In genomic region chr5:35901226-35901809, GRCm38 (mm10) we compare ENCODE assay signal across 8 mouse cellular contexts. TPM values are rescaled to one million over a fixed set of nuclear protein-coding genes. Genes with fewer than 3 reads are reported as not detected.
DNase-seq lines count a peak whose midpoint lies in the region; ATAC-seq lines count a peak whose summit lies in the region.

No protein-coding gene starts in this region.

- no peak overlapping the region for H3K9ac ChIP-seq in kidney, embryonic 16.5 days (replicated peaks; ENCODE audit: low read length)
- no peak overlapping the region for H3K9ac ChIP-seq in embryonic facial prominence, embryonic 13.5 days
- no peak overlapping the region for H3K9ac ChIP-seq in neural tube, embryonic 12.5 days

- H3K27ac ChIP-seq in kidney, embryonic 16.5 days (ENCODE audit: low read length): peak overlapping the region; percentile 93
- no peak overlapping the region for H3K27ac ChIP-seq in embryonic facial prominence, embryonic 13.5 days
- H3K27ac ChIP-seq in limb, embryonic 10.5 days: peak overlapping the region; percentile 42; the same call in 1 of the 2 replicates
- H3K27ac ChIP-seq in neural tube, embryonic 12.5 days: 0 out of 2 replicates have a peak overlapping the region, but pooled peaks have one; percentile 4

- no peaks in the 10 kb centered on the region for H3K27me3 ChIP-seq in kidney, embryonic 16.5 days (ENCODE audit: insufficient read depth, low read length)
- H3K27me3 ChIP-seq in embryonic facial prominence, embryonic 13.5 days: no peaks in the 10 kb centered on the region
- H3K27me3 ChIP-seq in limb, embryonic 10.5 days (ENCODE audit: low read depth, poor library complexity, severe bottlenecking): no peaks in the 10 kb centered on the region
- no peaks in the 10 kb centered on the region for H3K27me3 ChIP-seq in neural tube, embryonic 12.5 days (replicated peaks)

- no peaks in the 10 kb centered on the region for H3K36me3 ChIP-seq in kidney, embryonic 16.5 days (ENCODE audit: insufficient read depth, low read length)
- H3K36me3 ChIP-seq in embryonic facial prominence, embryonic 13.5 days: 0 out of 2 replicates have a peak, but pooled peaks cover 5% of the 10 kb centered on the region
- H3K36me3 ChIP-seq in limb, embryonic 10.5 days: peaks cover 4% of the 10 kb centered on the region; the same call in 1 of the 2 replicates
- H3K36me3 ChIP-seq in neural tube, embryonic 12.5 days: no peaks in the 10 kb centered on the region

- WGBS in kidney, embryonic 16.5 days: 35% methylated on average over 12 of the region's 12 CpGs
- 42% methylated on average over 12 of the region's 12 CpGs for WGBS in embryonic facial prominence, embryonic 13.5 days
- 46% methylated on average over 12 of the region's 12 CpGs for WGBS in limb, embryonic 10.5 days
- 44% methylated on average over 12 of the region's 12 CpGs for WGBS in neural tube, embryonic 12.5 days

- peaks cover 74% of the 10 kb centered on the region for H3K4me1 ChIP-seq in kidney, embryonic 16.5 days (ENCODE audit: insufficient read depth, low read length)
- peaks cover 40% of the 10 kb centered on the region for H3K4me1 ChIP-seq in embryonic facial prominence, embryonic 13.5 days
- H3K4me1 ChIP-seq in limb, embryonic 10.5 days: peaks cover 41% of the 10 kb centered on the region
- H3K4me1 ChIP-seq in neural tube, embryonic 12.5 days: peaks cover 79% of the 10 kb centered on the region

- ATAC-seq in kidney, embryonic 16.5 days (ENCODE audit: low FRiP score, low TSS enrichment): peak; percentile 25
- ATAC-seq in embryonic facial prominence, embryonic 13.5 days (ENCODE audit: insufficient number of reproducible peaks, insufficient read depth, low FRiP score, low TSS enrichment, low read depth): no peak
- no peak for ATAC-seq in neural tube, embryonic 12.5 days (ENCODE audit: low FRiP score, low read depth)

- H3K4me2 ChIP-seq in kidney, embryonic 16.5 days (replicated peaks; ENCODE audit: low read depth, low read length): peak overlapping the region; percentile 35
- H3K4me2 ChIP-seq in embryonic facial prominence, embryonic 13.5 days: 0 out of 2 replicates have a peak overlapping the region, but pooled peaks have one; percentile 11
- peak overlapping the region; percentile 30 for H3K4me2 ChIP-seq in neural tube, embryonic 12.5 days (replicated peaks)

- H3K4me3 ChIP-seq in kidney, embryonic 16.5 days (ENCODE audit: low read length): peak overlapping the region; percentile 12; the same call in 1 of the 2 replicates
- no peak overlapping the region for H3K4me3 ChIP-seq in embryonic facial prominence, embryonic 13.5 days
- no peak overlapping the region for H3K4me3 ChIP-seq in limb, embryonic 10.5 days
- H3K4me3 ChIP-seq in neural tube, embryonic 12.5 days: no peak overlapping the region

- no peak for DNase-seq in kidney, postnatal 14 days
- no peak for DNase-seq in limb, embryonic 10.5 days (ENCODE audit: low spot score)
- no peak for DNase-seq in gastrocnemius, postnatal 25 days
- DNase-seq in right cerebral cortex, adult 18-20 months: no peak
- no peak for DNase-seq in cerebellum, postnatal 14 days

- H3K9me3 ChIP-seq in kidney, embryonic 16.5 days (ENCODE audit: low read length): no peaks in the 10 kb centered on the region
- H3K9me3 ChIP-seq in embryonic facial prominence, embryonic 13.5 days: no peaks in the 10 kb centered on the region
- H3K9me3 ChIP-seq in limb, embryonic 10.5 days (replicated peaks): no peaks in the 10 kb centered on the region
- H3K9me3 ChIP-seq in neural tube, embryonic 12.5 days: no peaks in the 10 kb centered on the region

RNA-seq across cellular contexts. Expression of gene Afap1, which starts 8.2 kb away (rescaled TPM):
- 22.8 and 28.1 TPM in 2 replicates for polyA plus RNA-seq in kidney, embryonic 16.5 days (2015; fragmentation: Nextera tagmentation; extraction: Ambion mirVana)
- polyA plus RNA-seq in embryonic facial prominence, embryonic 13.5 days (2015; fragmentation: Nextera tagmentation; extraction: Ambion mirVana): 18.1 and 20.9 TPM in 2 replicates
- 13.6 and 15.1 TPM in 2 replicates for polyA plus RNA-seq in limb, embryonic 10.5 days (2016; fragmentation: Nextera tagmentation; extraction: Ambion mirVana)
- 77.8 and 91.9 TPM in 2 replicates for polyA plus RNA-seq in neural tube, embryonic 12.5 days (2016; fragmentation: Nextera tagmentation; extraction: Ambion mirVana)
- 1 to 10 TPM; 7.8 to 8.1 TPM for total RNA-seq in gastrocnemius, postnatal 25 days (2021)
